Mouse (Mus musculus) E14TG2a.4 (cell line): ENCODE results near the gene 1700016D06Rik.
A peak's percentile ranks its signal among the peaks of the same experiment; 100 is the strongest.

Source experiments
- H3K27me3 ChIP-seq: 2 replicates; pipeline ENCODE4 v1.6.1; 2014; ENCODE audit warnings: low read length, control low read depth; ENCODE audit not compliant: insufficient read depth
- H3K36me3 ChIP-seq: 2 replicates; pipeline ENCODE4 v1.6.1; 2014; ENCODE audit warnings: low read length, control low read depth; ENCODE audit not compliant: insufficient read depth
- H3K4me1 ChIP-seq: replicated peaks from 2 replicates; pipeline ENCODE4 v1.6.1; 2014; ENCODE audit warnings: low read depth, low read length, control low read depth
- H3K4me3 ChIP-seq: replicated peaks from 2 replicates; pipeline ENCODE4 v1.5.1; 2014; ENCODE audit warnings: mild to moderate bottlenecking, low read length
- H3K9me3 ChIP-seq: 2 replicates; pipeline ENCODE4 v1.6.1; 2014; ENCODE audit warnings: low read length, control low read depth
- CTCF ChIP-seq: conservative IDR thresholded peaks from 2 replicates; pipeline ENCODE4 v1.5.1; 2014; ENCODE audit warnings: low read length
- NANOG ChIP-seq: IDR thresholded peaks from 2 replicates; pipeline ENCODE4 v1.6.1; 2014; ENCODE audit warnings: borderline replicate concordance, low read length, mixed read lengths
- POU5F1 ChIP-seq: IDR thresholded peaks from 2 replicates; pipeline ENCODE4 v1.6.1; 2014; ENCODE audit warnings: low read length, borderline replicate concordance

Gene 1700016D06Rik

DNA sequence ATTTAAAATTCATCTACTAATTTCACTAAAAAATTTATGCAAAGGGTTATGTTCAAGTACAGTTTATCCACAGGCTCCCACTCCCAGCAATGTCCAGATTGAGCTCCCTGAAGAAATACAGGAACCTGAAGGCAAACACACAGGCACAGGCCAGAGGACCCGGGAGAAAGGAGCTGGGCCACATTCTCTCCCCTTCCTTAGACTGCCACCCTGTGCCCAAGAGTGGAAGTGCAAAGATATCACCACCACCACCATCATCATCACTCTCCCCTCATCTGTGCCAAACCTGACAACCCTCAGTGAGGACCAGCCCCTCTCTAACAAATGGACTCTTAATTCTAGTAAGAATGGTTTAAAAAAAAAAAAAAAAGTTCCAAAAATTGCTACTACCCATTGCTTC is 84.6 kb downstream of the 1700016D06Rik start:
- H3K4me3 ChIP-seq: no peak overlapping the region
- TF ChIP-seq CTCF: peak; percentile 63
- TF ChIP-seq POU5F1: no peak
- no peak for TF ChIP-seq NANOG
- peaks cover 100% of the 10 kb centered on the region for H3K36me3 ChIP-seq
- H3K4me1 ChIP-seq: peaks cover 9% of the 10 kb centered on the region; the same call in 1 of the 2 replicates
- H3K27me3 ChIP-seq: no peaks in the 10 kb centered on the region
- H3K9me3 ChIP-seq: peaks cover 18% of the 10 kb centered on the region

DNA sequence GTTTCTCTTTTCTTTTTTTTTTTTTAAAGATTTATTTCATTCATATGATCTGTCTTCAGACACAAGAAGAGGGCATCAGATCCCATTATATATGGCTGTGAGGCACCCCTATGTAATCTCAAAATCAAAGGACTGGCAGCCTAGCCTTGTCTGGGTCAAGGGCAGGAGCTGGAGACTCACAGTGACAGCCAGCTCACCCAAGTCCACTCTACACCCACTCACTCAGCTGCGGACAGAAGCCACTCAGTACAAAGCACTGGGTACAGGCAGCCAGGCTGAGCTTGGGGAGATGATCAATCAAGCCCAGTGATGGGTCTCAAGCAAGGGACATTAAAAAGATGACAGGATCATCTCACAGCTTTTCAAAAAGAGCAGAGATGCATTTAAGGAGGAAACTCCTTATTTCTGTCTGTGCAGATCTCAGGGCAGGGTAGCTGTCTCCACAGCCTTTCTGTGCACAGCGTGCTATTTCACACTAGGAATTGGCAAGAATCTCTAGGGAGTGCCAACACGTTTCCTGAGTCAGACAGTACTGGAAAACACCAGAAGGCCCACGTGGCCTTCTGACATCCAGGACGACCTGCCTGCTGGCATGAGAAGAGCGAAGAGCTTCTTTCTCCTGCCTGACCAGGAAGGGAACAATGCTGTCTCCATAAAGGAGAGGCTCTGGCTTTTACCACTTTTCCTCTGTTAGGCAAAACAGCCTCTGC is 86.6 kb downstream of the 1700016D06Rik start:
- peaks cover 38% of the 10 kb centered on the region for H3K9me3 ChIP-seq
- TF ChIP-seq NANOG (no peak), CTCF (no peak), POU5F1 (no peak)
- no peaks in the 10 kb centered on the region for H3K27me3 ChIP-seq
- peaks cover 100% of the 10 kb centered on the region for H3K36me3 ChIP-seq
- H3K4me3 ChIP-seq: no peak overlapping the region
- H3K4me1 ChIP-seq: peaks cover 9% of the 10 kb centered on the region; the same call in 1 of the 2 replicates

DNA sequence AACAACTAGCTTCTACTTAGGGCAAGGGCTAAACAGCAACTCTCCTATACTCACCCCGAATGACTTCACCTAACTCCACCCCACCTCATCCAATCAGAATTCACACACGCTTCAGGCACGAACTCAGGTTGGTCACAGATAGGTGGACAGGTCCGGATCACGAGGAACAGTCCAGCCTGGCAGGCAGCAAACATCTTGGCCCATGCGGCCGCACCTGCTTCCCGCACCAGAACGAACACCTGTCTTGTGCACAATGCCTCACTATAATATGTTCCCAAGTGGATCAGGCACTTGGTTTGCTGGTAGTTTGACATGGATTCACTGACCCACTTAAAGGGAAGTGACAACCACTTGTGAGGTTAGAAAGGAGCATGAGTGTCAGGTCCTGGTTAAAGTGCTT is 92.0 kb downstream of the 1700016D06Rik start:
- Histone ChIP-seq H3K4me1 (no peaks in the 10 kb centered on the region), H3K27me3 (no peaks in the 10 kb centered on the region), H3K4me3 (no peak overlapping the region), H3K9me3 (peaks cover 91% of the 10 kb centered on the region), H3K36me3 (peaks cover 88% of the 10 kb centered on the region)
- no peak for TF ChIP-seq POU5F1
- no peak for TF ChIP-seq CTCF
- TF ChIP-seq NANOG: no peak
